Mouse (Mus musculus): ENCODE measurements around the gene Ralbp1. TPM values are rescaled to one million over a fixed set of nuclear protein-coding genes. Genes with fewer than 3 reads are reported as not detected.

Gene Ralbp1
- total RNA-seq (2021) = 10 to 100 TPM; 38.1 to 38.9 TPM
- long read RNA-seq, experiment 1, transcript Ralbp1-202 (10 exons, 3,799 nt) = minor isoform, 5 of 46 reads
- long read RNA-seq, experiment 1, transcript Ralbp1-201 (10 exons, 3,811 nt) = major isoform, 30 of 46 reads
- long read RNA-seq, experiment 1, partial matches to known transcripts = 3 of 46 reads
- long read RNA-seq, experiment 1, other reads (novel, unspliced or antisense) = 8 of 46 reads
- long read RNA-seq, experiment 2, transcript Ralbp1-201 (10 exons, 3,811 nt) = major isoform, 30 of 53 reads
- long read RNA-seq, experiment 2, transcript Ralbp1-202 (10 exons, 3,799 nt) = minor isoform, 7 of 53 reads
- long read RNA-seq, experiment 2, partial matches to known transcripts = 9 of 53 reads
- long read RNA-seq, experiment 2, other reads (novel, unspliced or antisense) = 7 of 53 reads

DNA sequence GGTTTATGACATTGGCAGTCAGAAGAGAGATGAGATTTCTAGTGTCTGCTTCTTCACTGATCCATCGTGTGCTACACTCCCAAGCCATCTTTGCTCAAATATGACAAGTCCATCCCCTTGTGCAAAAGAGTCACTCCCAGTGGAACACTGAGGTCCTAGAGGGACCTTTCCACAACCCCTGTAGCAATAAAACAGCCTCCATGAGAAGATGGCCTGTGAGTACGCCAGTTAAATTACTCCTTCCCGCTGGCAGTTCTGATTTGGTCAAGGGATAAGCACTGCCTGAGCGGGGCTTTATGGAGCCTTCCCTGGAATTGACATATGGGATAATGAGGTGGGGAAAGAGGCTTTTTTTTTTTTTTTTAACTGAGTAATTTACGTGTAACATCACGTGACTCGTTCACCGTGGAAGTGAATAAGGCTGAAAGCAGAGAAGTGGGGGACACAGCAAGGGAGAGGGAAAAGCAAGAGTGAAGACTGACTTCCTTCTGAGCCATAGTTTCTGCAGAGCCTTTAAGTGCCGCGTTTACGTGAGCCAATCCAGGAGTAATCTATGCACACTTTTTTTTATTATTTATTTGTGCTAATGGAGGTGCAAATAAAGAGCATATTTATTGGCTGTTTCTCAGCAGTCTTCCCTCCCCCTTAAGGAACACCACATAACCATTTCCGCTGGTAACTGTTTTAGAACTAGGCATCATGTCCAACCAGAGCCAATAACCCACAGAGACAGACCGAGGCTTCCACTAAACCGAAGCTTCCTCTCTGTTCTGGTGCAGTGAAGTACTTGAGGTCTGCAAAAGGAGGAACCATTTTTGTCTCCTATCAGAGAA, at the start of gene Ralbp1:
TSS of gene Ralbp1 (minus strand) at position 102 of the 833 bp plus-strand sequence.
- intact Hi-C loops (cut with DNase I) = loop anchor here (2.0 kb wide), 1 partner anchor 31 kb away; no protein-coding TSS in a partner anchor
- peak in 1 of 2 experiments; percentile 31 for DNase-seq

DNA sequence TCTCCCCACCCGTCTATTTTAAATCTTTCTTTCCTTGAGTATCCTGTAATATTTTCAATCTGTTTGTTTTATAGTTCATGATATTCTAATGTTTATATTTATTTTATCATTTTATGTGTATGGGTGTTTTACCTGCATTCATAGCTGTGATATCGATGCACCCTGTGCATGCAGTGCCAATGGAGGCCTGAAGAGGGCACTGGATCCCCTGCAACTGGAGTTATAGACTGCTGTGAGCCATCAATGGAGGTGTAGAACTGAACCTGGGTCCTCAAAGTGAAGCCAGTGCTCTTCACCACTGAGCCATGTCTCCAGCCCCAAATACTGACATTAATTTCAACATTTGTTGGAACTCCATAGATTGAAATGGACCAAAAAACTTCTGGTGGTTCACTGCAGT, 48.1 kb upstream of the Ralbp1 start:
- intact Hi-C loops (cut with DNase I) = no loop called here
- DNase-seq = no peak

DNA sequence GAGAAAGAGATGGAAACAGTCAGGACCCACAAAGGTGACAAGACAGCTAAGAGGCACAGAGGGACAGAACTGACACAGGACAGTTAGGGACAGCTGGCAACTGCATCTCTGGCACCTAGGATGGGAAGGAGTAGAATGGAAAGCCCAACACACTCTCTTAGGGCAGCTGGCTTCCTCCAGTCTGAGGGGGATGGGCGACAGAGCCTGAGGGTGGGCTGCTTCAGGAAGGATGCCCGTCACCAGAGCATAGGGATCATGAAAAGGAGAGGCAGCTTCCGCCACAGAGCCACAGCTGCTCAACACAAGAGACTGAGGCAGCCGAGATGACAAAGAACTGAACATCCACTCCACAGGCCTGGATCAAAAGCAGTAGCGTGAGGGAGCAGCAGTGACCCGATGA, 45.9 kb upstream of the Ralbp1 start:
- intact Hi-C loops (cut with DNase I) = no loop called here
- no peak for DNase-seq

DNA sequence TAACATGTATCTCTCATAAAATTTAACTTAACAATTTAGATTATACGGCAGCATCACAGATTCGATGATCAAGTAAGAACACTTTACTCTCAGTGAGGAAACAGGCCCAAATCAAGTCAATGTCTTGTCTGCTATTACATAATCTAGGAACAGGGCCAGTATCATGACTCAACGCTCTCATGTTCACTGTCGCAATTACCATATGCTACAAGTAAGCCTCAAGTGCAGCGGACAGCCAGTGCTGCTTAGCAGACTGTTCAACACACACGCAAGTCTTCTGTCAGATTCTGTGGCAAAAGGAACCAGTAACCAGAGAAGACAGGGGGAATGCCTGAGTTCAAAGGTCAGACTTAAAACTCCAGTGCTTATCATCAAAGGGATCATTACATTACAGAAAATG, 45.4 kb upstream of the Ralbp1 start:
- peak; percentile 36 to 50 for DNase-seq
- intact Hi-C loops (cut with DNase I) = no loop called here

DNA sequence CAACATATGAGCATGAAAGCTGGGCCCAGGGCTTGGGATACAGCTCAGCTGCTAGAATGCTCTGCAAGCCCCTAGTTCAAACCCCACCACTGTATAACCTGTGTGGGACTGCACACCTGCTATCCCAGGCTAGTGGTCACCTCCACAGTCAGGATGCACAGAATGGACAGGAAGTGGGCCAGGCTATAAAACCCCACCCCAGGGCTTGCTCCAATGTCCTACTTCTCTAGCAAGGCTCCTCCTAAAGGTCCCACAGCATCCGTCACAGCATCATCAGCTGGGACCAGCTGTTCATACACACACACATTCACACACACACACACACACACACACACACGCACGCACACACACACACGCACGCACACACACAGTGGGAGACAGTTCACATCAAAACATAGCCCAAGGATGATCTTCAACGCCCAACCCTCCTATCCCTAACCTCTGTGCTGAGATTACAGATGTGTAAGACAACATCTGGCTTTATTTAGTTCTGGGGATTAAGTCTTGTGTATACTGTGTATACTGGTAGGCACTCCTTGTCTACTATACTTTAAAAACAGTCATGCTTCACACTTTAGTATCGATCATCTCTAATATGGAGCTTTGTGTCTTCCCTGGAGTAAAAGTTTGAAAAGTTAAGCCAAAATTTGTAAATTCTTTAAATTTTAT, 44.7 kb upstream of the Ralbp1 start:
- intact Hi-C loops (cut with DNase I) = no loop called here
- DNase-seq = peak; percentile 17 to 45

DNA sequence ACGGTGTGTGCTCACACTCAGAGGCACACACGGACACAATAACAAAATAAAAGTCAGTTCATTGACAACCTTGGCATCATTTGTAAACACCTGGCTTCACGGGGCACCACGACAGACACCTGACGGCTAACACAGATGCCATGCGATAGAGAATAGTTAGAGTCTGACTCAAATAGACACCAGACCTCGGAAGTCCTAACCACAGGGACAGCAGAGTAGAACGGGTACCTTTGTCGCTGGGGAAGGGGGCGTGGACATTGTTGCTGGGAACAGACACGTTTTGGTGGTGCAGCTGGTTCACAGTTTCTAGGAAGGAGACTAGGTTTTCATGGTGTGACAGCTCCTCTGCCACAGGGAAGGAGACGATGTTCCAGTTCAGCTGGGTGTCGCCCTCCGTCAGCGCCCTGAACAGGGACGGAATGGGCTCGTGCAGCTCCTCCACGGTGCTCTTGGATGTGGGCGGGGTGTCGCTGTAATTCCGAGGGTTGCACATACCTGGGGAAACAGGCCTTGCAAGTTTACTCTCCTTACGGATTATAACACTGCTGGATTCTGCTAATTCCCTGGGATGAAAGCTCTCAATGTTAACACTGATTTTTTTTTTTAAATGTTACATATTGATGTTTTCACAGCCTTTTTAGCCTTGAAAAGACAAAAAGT, 43.9 kb upstream of the Ralbp1 start:
- intact Hi-C loops (cut with DNase I) = no loop called here
- DNase-seq = no peak

DNA sequence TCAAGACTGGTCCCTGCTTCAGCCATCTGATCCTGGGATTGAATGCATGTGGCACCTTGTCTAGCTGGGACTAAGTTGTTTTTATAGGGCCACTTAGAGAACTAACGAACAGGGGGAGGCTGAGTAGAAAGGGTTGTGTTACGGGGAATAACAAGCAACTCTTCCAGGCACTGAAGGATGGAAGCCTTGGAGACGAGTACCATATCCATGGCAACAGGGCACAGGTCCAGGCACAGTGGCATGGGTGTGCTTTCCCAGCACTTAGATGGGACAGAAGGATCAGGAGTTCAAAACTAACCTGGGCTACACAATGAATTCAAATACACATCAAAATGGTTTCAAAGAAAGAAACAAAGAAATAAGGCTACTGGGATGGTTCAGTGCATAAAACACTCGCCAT, 41.5 kb upstream of the Ralbp1 start:
- intact Hi-C loops (cut with DNase I) = no loop called here

DNA sequence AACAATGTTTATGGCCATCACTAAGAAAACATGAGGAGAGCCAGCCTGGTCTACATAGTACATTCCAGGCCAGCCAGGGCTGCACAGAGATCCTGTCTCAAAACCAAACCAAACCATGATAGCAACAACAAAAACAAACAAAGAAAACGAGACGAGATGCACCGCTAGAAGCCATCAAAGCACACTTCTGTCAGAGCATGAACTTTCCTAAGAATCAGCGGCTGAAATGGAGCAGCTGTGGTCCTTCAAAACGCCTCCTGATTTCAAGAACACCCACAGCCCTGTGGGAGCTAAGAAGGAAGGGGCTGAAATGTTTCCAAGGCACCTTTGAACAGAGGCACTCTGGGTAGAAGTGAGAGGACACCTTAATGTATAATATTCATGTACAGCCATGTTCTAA, 38.6 kb upstream of the Ralbp1 start:
- intact Hi-C loops (cut with DNase I) = no loop called here
- DNase-seq = no peak

More for the DNA sequence above, 41.5 kb upstream of the Ralbp1 start:
- DNase-seq = no peak

DNA sequence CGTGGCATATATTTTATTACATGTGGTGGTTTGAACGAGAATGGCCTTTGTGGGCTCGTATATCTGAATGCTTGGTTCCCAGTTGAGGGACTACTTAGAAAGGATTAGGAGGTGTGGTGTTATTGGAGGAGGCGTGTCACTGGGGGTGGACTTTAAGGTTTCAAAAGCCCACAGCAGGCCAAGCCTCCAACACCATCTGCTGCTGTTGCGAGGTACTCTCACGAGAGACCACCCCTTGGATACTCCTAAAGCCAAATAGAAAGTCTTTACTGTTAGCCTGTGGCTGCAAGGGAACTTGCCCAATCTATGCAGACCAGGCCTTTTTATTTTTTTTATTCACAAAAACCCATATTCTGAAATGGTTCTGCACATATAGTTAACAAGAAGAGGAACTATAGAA, 36.4 kb upstream of the Ralbp1 start:
- intact Hi-C loops (cut with DNase I) = no loop called here
- no peak for DNase-seq

DNA sequence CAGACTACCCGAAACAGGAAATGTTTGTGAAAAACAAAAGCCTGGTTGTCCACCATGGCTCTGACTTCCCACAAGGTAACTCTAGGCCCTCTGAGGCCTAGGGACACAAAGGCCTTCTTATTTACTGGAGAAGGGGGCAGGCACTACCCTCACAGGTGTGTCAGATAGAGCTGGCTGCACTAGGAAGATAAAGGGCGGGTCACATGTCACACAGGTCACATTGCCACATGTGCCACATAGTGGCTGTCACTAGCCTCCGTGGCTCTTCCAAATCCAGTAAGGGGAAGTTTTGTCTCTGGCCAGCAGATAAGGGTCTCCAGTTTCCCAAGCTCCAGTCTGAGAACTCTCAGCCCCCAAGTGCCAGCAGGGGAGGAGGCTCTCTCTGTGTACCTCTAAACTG, 33.6 kb upstream of the Ralbp1 start:
- intact Hi-C loops (cut with DNase I) = no loop called here
- DNase-seq = no peak

DNA sequence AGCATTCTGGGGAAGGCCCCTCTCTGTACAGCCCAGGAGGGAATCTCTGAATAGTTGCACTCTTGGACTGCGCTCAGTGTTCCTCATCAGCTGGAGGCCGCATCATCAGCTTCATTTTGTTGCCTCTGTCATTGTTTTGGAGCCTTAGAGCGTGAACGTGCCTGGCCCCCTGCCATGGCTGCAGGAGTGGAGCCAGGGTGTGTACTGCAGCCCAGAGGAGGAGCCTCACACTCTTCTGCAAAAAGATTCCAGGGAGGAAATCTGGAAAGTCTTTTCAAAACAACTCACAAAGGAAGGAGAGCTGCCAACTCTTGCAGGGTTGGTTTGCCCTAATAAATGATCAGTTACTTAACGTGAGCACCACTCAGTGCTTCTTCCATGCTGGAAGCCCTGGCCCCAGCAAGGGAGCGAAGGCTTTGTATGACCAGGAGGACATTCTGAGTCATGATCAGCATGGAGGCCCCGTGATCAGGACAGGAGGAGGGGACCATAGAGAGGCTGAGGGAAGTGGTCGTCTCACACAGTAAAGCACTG, 30.6 kb upstream of the Ralbp1 start:
- DNase-seq = peak; percentile 94
- intact Hi-C loops (cut with DNase I) = loop anchor here (2.0 kb wide), 1 partner anchor 31 kb away; the partner anchor contains the start of gene Ralbp1

DNA sequence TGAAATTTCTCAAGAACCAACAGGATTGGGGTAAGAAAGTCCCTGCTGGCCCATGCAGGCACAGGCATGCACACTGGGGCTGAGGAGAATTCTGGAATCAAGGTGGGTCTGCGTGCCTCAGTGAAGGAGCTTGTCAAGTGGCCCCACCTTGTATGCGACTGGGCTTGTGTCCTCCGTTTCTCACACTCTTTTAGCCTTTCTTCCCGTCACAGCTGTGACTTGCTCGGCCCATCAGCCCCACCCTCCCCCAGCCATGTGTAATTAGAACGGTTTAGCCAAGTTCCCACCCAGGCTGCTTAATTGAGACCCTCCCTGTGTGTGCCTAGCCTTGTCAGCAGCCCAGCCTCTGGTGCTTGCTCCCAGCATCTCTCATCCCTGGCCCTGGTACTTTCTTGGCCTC, 28.5 kb upstream of the Ralbp1 start:
- intact Hi-C loops (cut with DNase I) = no loop called here

DNA sequence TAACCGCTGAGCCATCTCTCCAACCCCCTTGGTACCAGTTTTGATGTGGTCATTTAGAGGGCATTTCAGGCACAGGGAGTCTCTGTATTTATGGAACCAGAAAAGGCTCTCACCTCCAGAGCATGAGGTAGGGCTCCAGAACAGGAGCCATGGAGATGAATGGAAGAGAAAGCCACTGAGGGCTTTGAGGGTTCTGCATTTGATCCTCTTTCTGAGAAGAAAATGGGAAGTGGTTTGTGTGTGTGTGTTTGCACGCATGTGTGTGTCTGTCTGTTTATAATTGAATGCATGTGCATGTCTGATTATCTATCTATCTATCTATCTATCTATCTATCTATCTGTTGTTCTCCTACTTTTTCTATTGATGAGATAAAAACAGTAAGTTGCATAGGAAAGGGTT, 26.6 kb upstream of the Ralbp1 start:
- intact Hi-C loops (cut with DNase I) = no loop called here
- DNase-seq = no peak

More for the DNA sequence above, 28.5 kb upstream of the Ralbp1 start:
- DNase-seq = no peak

DNA sequence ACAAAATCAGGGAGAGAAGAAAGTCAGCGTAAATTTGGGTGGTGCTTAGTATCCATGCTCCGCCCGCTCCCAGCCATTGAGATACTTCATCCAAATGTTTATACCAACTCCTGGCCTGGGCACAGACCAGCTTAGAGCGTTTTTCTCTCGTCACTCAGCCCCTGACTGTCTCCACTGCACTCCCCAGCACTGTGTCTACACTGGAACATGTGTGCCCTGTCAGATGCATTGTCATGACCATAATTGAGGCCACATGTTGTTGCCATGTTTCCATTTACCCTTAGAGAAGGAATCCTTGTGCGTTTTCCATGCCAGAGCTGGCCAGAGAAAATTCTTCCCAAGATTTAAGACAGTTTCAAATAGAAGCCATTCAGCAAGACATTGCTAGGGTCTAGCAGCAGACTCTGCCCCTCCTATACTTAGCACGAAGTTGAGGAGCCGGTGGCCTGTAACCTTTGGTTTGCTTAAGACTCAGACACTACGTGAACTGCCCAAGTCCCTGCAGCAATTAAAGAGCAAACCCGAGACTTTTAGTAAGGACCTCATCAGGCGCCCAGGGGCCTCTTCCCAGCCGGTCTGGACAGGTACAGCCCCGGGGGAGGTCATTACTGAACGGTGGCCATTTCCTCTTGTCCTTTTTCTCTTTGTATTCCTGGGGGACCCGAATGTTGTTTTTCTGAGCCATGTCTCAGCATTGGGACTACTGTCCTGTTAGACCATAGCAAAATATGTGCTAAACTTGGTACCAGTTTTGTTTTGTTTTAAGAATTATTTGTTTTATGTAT, 25.9 kb upstream of the Ralbp1 start:
- intact Hi-C loops (cut with DNase I) = no loop called here
- DNase-seq = no peak

DNA sequence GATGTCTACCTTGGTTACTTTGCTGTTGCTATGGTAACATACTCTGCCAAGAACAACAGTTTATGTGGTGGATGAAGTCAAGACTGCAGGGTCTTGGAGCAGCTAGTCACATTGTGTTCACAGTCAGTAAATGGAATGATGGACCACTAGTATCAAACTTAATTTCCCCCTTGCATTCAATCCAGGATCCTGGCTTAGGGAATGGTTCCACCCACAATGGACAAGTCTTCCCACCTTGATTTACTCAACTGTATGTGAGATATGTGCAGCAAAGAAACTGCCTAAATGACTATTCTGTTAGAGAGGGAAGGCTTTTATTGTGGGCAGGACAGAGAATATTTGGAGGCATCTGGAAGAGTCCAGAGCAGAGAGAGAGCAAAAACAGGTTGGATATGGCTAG, 22.7 kb upstream of the Ralbp1 start:
- DNase-seq = no peak
- intact Hi-C loops (cut with DNase I) = no loop called here

DNA sequence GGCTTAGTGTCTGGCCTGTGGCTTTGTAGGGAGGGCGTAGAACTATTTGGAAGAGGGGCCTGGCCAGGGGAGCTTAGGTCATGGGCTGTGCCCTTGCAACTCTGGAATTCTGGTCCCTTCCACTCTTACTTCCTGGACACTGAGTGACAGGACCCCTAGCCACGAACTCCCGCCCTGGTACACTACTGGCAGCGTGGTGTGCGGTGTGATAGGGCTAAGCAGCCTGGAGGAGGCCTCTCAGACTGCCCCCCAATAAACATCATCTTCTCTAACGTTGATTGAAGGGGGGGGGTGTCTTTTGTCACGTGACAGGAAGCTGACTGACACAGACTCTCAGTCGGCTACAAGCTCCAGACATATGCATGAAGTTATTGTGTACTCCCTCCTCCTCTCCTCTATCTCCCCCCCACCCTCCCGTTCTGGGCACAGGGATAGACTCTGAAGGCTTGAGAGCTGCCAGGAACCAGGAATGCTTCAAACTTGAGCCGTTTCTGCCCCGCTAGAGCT, 21.4 kb upstream of the Ralbp1 start:
- intact Hi-C loops (cut with DNase I) = no loop called here
- peak in 1 of 2 experiments; percentile 20 for DNase-seq

DNA sequence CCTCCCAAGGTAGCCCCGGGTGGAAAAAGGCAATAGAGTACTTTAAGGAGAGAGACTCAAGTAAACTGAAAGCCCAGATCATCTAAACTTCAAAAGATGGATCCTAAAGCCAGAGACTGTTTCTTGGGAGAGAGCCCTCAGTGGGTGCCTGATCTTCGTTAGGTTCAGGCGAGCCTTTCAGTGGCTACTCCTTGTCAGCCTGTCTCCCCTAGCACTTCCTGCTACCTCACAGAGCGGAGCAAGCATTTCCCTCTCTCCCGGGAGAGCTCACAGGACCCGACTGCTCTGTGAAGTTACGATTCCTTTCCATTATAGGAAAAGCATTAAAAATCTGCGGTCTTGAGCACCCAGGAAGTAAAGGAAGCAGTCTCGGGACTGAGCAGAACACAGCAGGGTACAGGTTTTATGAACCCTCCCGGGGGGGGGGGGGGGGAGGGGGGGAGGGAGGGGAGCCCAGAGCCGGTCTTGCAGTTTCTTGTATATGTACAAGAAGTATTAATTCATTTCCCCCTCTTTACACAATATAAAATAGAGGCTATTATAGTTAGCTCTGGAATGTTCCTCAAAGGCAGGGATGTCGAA, 20.8 kb upstream of the Ralbp1 start:
- DNase-seq = no peak
- intact Hi-C loops (cut with DNase I) = no loop called here

DNA sequence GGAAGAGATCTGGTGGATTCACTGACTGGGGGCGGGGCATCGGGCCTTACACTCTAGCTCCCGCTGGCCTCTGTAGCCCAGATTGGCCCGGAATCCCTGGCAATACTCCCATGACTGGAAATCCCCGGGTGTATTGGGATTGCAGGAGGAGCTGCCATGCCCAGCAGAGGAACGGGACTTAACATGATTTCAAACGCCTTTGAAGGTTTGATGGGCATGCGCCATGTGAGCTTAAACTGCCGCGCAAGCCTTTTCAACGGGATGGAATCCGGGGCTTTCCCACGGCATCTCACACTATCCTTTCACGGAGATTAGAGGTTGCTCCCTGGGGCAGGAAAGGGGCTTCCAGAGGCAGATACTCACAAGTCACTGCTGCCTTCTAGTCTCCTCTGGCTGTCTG, 19.6 kb upstream of the Ralbp1 start:
- DNase-seq = no peak
- intact Hi-C loops (cut with DNase I) = no loop called here

DNA sequence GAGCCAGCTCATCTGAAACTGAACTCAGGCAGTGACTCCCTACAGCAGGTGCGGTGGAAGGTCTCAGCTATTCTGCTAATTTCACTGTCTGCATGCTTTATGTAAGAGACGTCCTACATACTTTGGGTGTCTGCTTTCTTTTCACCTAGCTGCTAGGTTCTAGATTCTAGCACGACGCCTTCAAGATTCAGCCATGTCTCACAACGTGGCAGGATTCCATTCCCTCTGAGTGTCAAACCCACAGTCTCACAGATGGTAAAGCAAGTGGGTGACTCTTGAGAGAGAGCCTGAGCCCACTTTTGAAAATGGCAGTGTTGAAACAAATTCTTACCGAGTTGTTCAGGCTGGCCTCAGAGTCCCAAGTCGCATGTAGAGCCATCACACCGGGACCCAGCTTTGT, 18.2 kb upstream of the Ralbp1 start:
- intact Hi-C loops (cut with DNase I) = no loop called here
- no peak for DNase-seq
